Mouse (Mus musculus) gastrocnemius, adult 8-10 months (tissue): Measurements from ENCODE around the gene Abcb1a. TPM values are rescaled to one million over a fixed set of nuclear protein-coding genes. Genes with fewer than 3 reads are reported as not detected.

Experiments
- DNase-seq, 2 experiments: peaks; one replicate each; pipeline ENCODE4 v3.0.0; 2022; ENCODE audit warnings: low spot score in 2 of 2
- total RNA-seq, 4 experiments: library from RNA; stranded (reverse); gene quantifications; 2 replicates each; pipeline ENCODE4 v1.2.4; 2022

The Abcb1a gene
- total RNA-seq: 1 to 10 TPM; 2.4 to 5.4 (median 4.5) TPM

DNA sequence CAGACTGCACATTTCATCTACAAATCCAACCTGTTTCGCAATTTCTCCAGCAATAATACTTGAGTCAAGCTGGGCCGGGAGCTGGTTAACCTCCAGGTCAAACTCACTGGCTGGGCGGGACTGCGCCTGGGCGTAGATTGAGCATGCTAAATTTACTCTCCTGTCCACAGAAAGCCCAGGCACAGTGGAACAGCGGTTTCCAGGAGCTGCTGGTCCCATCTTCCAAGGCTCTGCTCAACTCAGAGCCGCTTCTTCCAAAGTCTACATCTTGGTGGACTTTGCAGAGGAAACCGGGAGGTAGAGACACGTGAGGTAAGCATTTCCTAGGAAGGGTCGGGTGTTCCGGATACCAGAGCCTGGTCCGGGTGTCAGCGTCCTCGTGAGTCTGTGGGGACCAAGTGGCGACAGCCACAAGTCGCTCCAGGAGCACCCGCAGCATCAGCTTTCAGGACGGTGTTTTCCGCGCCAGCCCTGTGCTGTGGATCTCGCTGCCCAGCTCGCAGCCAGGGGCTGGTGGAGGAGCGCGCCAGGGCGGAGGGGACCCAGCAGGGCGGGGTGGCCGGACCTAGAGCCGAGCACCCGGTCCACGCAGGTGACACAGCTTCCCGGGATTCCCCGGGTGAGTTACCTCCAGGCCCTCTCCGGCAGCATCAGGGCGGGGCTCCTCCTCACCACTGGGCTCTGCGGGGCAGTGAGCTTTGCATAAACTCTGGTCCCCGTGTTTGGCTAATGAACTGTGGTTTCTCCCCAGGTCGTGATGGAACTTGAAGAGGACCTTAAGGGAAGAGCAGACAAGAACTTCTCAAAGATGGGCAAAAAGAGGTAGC, at the start of gene Abcb1a:
Abcb1a (plus strand) TSS at position 167 of the 827 bp plus-strand sequence.
- DNase-seq: peak; percentile 2 to 6

DNA sequence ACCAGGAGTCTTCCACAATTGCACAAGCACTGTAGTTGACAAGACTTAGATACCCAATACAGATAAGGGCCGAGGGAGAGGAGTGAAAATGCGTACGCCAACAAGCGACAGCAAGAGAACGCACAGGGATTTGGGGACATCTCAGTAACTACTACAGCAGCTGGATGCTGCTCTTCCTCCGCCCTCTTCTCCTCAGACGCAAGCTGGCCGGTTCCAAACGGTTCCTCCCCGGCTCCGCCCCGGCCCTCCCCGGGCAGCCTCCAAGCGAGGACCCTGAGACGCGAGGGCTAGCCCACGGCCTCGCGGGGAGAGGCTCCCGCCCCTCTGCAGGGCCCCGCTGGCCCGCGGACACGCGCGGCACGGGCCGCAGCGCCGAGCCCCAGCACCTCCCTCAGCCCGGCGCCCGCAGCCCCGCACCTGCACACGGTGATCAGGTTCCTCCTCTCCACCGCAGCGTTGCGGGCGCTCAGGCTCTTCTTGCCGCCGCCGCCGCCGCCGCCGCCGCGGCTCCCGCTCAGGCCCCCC, 37.7 kb upstream of the Abcb1a start:
- DNase-seq: peak in 1 of 2 experiments; percentile 4

DNA sequence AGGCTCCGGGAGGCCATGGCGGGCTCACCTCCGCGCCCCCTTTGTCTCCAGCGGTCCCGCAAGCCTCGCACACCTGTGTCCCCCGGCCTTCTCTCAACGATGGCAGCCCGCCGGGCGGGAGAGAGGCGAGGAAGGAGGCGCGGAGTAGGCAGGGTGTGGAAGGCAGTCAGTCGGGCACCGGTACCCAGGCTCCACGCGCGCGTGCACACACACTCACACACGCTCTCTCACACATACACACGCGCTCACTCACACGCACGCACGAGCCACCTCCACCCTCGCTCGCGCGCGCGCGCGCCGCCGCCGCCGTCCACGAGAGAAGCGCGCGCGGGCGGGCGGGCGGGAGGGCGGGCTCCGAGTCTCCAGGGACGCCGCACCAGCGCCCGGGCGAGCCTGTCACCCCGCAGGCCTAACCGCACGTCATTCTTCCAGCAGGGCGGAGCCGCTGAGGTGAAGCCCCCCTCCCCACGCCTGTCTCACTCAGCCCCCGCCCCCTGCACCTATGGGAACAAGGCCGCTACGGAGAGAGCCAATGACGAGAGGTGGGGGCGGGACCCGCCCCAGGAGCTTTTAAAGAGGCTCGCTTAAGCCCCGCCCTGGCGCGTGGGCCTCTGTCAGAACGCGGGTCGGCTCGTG, 37.2 kb upstream of the Abcb1a start, which contains the start of gene Rundc3b:
Rundc3b (minus strand) TSS at position 357 of the 636 bp plus-strand sequence.
- DNase-seq: peak; percentile 60 to 71

DNA sequence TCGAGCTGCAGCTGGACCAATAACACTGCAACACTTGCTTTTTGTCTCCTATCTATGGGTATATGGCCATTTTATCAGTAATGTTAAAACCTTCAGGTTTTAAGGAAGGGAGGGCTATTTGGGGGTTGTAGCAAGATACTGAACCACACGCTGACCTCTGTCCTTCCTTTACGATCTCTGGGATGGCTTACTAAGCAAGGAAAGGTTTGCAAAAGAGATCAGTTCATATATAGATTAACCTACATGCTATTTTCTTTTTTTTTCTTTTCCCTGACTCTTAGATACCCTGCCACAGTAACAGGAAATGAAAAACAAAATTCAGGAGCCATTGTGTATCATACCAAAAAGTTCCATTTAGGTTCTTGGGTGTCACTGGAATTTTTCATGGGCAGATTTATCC, 27.0 kb upstream of the Abcb1a start:
- DNase-seq: no peak

DNA sequence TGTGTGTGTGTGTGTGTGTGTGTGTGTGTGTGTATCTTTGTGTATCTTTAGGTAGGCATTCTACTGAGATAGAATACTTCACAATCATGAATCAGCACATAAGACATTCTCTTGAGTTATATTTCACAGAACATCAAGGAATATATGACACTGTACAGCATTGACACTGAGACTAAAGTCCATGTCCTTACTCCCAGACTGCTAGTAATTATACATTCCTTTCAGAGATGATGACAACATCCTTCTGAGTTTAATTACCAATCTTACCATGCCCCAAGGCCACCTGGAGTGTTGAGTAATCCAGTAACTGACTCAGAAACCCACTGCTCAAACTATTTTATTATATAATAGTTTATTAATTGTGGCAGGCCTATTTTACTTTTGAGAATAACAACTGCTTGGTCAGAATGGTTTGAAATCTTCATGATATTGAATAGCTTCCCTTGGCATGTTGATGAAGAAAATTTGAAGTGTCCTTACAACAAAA, 25.3 kb upstream of the Abcb1a start:
- DNase-seq: no peak

DNA sequence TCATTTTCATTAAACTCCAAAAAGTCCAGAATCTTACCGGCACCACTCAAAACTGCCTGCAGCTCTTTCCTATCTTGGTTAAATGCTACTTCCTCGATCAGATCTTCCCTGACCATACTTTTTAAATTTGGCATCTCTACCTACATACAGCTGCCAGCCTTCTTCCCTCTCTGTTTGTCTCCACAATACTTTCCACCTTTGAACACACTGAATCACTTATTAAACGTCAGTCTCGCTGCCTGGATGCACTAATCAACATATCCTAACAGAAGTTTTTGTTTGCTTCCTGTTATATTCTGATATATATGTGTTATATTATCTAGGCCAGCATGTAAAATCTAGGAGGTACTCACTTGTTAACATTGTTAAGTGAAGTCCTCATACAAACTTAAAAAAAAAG, 11.6 kb upstream of the Abcb1a start:
- no peak for DNase-seq

DNA sequence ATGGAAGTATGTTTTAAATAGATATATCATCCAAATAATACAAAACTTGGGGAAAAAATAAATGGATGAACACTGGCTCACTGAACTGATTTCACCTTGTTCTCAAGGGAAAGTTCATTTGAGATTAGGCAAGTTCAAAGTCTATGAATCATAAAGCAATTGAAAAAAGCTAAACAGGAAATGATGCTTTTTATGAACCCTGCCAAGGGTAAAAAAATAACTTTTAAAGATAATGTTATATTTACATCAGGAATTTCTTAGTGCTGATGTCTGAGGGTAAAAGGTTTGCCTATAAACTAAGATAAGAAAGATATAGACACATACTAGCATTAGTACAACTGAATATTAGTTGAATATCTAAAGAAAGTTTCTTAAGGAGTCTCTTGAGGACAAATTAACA, 11.1 kb upstream of the Abcb1a start:
- no peak for DNase-seq

DNA sequence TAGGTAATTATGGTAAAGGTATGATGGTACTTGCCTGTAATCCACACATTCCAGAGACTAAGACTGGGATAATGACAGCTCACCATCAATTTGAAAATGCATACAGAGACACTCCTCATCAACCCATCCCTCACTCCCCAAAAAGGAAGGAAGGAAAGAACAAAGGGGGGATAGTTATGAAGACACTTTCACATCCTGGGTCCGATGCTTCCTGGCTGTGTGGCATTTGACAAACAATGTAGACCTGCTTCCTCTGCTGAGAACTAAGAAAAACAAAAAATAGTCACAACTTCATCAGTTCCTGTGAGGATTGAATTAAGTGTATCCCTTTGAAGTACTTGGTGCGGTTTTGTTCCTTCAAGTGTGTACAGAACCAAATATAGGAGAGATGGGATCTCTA, 7.8 kb upstream of the Abcb1a start:
- no peak for DNase-seq

DNA sequence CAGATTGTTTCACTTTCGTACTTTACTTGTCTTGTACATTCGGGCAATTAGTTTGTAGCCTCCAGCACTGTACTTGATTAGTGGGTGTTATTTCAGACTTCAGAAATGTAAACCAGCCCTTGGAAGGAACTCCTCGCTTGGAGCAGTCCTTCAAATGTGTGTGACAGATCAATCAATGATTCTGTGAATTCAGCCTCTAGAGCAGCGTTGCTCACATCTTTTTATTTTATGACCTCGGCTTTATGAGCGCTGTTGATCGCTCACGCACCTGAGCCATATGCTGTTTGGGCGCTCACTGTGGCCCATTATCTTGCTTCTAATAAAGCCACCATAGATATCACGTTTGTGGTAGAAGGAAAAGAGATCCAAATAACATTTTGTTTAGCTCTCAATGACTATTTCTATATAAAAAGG, 868 bp downstream of the Abcb1a start:
- DNase-seq: no peak

DNA sequence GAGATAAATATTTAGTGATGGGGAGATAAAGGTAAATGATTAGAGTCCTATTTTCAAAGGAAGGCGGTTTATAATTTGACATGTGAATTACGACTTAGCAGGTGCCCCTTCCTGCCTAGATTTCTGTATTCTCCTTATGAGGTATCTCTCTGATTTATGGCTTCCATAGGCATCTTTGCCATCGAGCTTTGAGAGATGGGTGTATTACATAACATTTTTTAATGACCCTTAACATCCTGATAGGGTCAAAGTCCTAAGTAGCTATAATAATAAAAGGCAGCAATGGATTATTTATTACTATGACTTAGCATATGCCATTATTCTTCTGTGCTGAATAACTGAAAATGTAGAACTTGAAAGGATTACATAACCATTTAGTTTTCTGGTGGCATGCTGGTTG, 4.8 kb downstream of the Abcb1a start:
- DNase-seq: no peak

DNA sequence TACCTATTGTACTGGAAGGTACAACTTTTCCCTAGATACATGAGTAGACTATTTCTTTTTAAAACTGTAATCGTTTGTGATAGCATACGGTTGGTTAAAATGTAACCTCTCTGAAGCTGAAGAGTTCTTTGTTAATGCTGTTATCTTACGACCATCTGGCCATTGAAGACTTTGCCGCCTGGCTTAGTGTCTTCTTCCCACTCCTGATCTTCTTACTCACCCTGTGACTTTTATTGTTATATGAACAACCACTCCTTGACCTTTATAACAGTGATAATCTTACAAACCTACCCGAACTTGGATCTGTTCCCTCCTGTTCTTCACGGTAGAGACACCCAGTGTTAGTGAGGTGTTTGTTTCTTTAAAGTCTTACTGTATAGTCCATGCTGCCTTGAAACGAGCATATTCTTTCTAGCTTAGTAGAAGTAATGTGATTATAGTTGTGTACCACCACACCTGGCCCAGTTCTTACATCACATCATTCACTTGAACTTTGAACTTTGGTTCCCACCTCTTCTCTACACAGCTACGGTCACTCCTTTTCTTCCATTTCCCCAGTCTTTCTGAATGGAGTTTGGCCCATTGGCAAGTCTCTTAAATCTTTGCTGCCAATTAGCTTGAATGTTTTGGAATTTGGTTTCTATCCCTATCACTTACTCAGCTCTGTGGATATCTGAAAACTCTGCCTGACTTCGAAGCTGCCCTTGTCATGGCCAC, 8.0 kb downstream of the Abcb1a start:
- no peak for DNase-seq

DNA sequence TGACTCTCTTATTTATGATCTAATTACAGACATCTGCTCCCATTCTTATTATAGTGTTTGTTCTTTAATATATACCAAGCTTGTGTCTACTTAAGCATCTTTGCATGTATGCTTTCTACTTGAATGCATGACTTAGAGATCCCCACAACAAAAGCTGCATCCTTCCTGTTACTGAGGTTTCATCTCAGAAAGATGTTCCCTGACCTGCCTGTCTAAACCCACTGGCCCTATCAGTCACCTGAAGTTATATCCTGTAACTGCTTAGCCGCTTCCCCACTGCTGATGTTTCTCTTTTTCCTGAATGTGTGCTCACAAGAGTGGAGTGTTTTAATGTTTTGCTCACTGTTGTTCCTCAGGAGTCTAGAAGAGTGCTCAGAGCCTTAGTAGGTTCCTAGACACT, 9.7 kb downstream of the Abcb1a start:
- no peak for DNase-seq

DNA sequence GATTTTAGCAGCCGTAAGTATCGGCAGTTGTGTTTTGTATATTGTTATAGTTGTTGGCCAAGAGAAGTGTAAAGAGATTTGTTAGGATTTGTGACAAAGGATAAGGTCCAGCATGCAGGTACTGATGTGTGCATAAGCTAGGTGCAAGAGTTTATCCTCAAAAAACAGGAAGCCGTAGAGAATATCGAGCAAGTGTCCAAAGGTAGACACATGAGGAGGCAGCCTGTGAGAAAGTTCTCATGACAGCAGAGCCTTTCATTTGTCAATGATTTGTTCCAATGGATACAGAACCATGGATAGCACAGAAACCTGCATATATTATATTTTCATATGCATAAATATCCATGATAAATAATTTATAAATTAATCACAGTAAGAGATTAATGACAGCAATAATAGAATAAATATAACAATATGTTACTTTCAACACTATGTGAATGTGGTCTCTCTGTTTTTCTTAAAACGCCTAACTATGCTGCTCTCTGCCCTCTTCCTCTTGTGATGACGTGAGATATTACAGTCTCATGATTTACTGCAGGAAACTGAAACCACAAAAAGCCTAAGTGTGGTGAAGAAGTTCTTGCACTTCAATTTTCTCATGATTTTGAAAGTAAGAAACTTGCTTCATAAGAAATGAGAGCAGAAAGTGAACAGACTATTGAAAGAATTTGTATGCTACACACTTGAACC, 15.5 kb downstream of the Abcb1a start:
- DNase-seq: no peak

DNA sequence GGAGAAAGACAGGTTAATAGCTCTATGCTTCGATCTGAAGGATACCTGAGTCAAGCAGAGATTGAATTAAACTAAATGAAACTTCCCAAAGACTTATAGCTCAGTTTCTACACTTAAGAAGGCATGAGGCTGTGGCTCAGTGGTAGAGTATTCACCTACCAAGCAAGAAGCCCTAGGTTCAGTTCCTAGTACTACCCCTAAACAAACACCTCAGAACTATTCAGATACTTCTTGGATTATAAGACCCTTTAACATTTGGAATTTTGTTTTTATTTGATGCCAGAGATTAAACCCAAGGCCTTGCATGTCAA, 16.0 kb downstream of the Abcb1a start:
- DNase-seq: no peak

DNA sequence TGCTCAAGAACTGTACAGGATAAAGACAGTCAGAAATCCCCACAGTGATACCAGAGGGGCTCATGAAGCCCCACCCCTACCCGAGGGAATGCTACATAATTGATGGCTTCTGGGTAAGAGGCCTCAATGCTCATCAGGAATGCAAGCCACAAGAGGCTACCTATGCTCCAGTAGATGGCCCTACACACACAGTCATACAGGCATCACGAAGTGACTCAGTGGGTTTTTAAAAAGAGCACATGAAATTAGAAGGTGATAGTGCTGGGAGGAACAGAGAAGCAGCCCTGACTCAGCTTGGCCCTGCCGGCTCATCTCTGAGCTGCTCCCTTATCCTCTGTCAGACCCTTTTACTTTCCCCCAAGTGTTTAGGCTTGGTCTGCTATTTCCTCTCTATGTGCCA, 21.3 kb downstream of the Abcb1a start:
- no peak for DNase-seq

DNA sequence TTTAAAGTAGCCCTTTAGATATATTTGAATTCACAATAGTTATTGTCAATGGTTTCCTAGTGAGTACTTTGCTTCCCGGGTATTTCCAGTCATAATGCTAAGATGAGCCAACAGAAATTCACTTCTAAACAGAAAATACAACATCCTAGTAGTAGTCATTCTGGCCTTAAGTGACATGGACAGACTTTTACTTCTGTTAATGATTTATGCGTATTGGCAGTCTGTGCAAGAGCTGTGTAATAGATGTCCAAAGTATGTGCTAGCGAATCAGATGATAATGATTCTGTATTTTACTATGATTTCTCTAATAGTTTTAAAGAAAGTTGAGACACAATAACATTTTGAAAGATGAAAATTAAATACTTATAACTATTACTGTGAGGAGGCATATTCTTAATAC, 23.8 kb downstream of the Abcb1a start:
- no peak for DNase-seq

DNA sequence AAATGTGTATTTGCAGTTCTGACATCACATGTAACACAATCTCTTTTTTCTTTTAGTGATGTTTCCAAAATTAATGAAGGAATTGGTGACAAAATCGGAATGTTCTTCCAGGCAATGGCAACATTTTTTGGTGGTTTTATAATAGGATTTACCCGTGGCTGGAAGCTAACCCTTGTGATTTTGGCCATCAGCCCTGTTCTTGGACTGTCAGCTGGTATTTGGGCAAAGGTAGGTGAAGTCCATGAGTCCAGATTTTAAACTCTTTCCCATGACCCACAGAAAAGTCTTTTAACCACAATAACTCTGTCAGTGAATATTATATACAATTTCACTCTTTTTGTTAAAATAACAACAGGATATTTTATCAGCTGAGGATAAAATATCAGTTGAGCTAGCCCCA, 26.2 kb downstream of the Abcb1a start:
- DNase-seq: no peak

DNA sequence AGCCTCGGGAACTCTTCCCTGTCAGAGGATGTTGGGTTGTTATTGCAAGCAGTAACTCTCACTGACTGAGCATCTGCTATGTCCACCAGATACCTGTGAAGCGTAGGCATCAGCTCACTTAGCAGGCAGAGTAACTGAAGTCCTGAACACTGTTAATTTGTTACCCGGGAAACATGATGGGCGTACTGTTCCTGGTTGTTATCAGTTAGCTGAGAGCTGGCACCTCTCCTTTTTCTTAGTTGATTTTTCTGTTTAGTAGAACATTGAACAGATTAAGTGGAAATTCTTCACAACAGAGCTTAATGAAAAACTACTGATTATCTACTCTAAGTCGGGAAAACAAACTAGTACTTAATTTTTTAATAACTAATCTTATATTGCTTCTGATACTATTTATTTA, 27.7 kb downstream of the Abcb1a start:
- DNase-seq: no peak

DNA sequence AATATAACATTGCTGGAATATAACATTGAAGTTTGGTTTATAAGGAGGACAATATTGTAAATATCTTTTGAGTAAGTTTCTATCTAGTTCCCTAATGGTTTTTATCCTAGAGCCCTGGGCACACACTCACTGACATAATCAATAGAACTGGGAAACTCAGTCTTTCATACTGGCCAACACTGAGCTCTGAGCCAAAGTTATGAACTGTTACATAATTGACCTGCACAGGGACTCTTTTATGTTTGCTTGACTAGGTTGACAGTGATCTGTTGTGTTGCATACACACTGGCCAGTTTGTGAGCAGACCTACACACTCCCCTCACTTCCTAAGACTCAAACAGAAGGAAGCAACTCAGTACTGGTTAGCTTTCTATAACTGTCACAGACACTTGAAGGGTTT, 56.2 kb downstream of the Abcb1a start:
- no peak for DNase-seq

DNA sequence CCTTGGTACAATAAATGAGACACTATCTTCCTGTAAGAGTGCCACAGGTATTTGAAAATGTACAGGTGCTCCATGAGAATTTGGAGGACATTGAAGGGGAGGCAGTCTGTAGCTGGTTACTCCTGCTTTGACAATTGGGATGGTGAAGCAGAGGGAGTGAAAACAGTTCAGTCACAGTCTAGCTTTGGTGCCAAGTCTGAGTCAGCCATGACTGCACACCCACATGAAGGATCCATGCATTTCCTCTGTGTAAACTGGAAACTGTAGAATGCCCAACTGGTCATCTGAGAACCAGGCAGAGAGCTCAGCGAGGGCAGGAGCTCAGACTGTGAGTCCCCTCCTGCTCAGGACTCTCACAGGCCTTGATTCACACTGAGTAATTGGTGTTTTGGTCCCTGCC, 59.7 kb downstream of the Abcb1a start:
- DNase-seq: no peak

DNA sequence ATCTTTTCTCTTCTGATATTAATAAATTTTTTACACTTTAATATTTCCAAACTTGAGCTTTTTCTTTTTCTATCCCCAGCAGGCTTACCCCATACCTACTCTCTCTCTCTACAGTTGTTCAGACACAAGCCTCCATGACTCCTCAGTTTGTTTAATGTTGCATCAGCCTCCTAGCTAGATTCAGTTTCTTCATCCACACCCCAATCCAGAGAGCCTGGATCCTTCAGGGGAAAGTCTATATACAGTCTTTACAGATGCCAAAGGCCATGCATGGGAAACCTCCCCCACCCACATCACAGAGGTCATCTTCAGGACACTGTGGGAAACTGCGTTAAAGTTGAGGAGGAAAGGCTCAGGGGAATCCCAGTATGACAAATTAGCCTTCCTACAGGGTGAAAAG, 62.3 kb downstream of the Abcb1a start:
- no peak for DNase-seq

DNA sequence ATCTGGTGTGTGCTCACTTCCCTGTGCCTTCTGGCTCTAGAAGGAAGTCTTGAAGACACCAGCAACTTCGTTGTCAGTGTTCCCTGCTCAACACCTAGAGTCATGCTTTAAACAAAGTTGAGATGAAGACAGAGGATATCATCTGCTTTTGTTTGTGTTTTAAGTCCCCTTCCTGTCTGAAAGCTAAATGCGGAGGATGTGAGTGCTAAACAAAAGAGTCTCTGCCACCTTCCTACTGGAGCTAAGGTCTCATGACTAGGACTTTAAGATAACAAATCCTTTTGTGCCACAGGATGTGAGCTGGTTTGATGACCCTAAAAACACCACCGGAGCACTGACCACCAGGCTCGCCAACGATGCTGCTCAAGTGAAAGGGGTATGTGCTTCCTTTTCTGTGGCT, 63.0 kb downstream of the Abcb1a start:
- no peak for DNase-seq
